Mouse (Mus musculus): ENCODE data around the gene Krt80. TPM values are rescaled to one million over a fixed set of nuclear protein-coding genes. Genes with fewer than 3 reads are reported as not detected.

Gene Krt80
- polyA plus RNA-seq, 1 experiment from 2014 or later, result 8.7 TPM

GRCm38 (mm10) chr15:101364425-101364824 is 5.5 kb downstream of the Krt80 start:
- peaks cover 2% of the 10 kb centered on the region; the same call in 1 of the 2 replicates for H3K27me3 ChIP-seq (ENCODE audit: control insufficient read depth, insufficient read depth, low read length)
- no peaks in the 10 kb centered on the region for H3K9me3 ChIP-seq (replicated peaks; ENCODE audit: control insufficient read depth, low read length)
- 49% methylated on average over 6 of the region's 6 CpGs for WGBS
- no peak overlapping the region for H3K9ac ChIP-seq (ENCODE audit: low read length)
- H3K4me3 ChIP-seq (ENCODE audit: low read length), result no peak overlapping the region
- no peak overlapping the region for H3K4me2 ChIP-seq (ENCODE audit: low read depth, low read length)
- ATAC-seq (replicated peaks; ENCODE audit: extremely low read depth, insufficient read depth, low FRiP score), result no peak
- H3K27ac ChIP-seq (ENCODE audit: low read length), result no peak overlapping the region
- peaks cover 35% of the 10 kb centered on the region for H3K4me1 ChIP-seq (ENCODE audit: control insufficient read depth, insufficient read depth, low read length)
- H3K36me3 ChIP-seq (ENCODE audit: control insufficient read depth, insufficient read depth), result no peaks in the 10 kb centered on the region

GRCm38 (mm10) chr15:101363933-101364332 is 6.0 kb downstream of the Krt80 start:
- Histone ChIP-seq H3K4me2 (ENCODE audit: low read depth, low read length) (no peak overlapping the region), H3K36me3 (ENCODE audit: control insufficient read depth, insufficient read depth) (no peaks in the 10 kb centered on the region), H3K9ac (ENCODE audit: low read length) (no peak overlapping the region), H3K9me3 (replicated peaks; ENCODE audit: control insufficient read depth, low read length) (no peaks in the 10 kb centered on the region), H3K4me3 (ENCODE audit: low read length) (no peak overlapping the region), H3K4me1 (ENCODE audit: control insufficient read depth, insufficient read depth, low read length) (peaks cover 30% of the 10 kb centered on the region), H3K27me3 (ENCODE audit: control insufficient read depth, insufficient read depth, low read length) (peaks cover 2% of the 10 kb centered on the region; the same call in 1 of the 2 replicates), H3K27ac (ENCODE audit: low read length) (no peak overlapping the region)
- 76% methylated on average over 6 of the region's 6 CpGs for WGBS
- no peak for ATAC-seq (replicated peaks; ENCODE audit: extremely low read depth, insufficient read depth, low FRiP score)

- Histone ChIP-seq H3K4me1 (ENCODE audit: control insufficient read depth, insufficient read depth, low read length) (peaks cover 25% of the 10 kb centered on the region), H3K4me2 (ENCODE audit: low read depth, low read length) (no peak overlapping the region), H3K9me3 (replicated peaks; ENCODE audit: control insufficient read depth, low read length) (no peaks in the 10 kb centered on the region), H3K4me3 (ENCODE audit: low read length) (no peak overlapping the region), H3K36me3 (ENCODE audit: control insufficient read depth, insufficient read depth) (no peaks in the 10 kb centered on the region), H3K27me3 (ENCODE audit: control insufficient read depth, insufficient read depth, low read length) (peaks cover 2% of the 10 kb centered on the region; the same call in 1 of the 2 replicates), H3K9ac (ENCODE audit: low read length) (no peak overlapping the region), H3K27ac (ENCODE audit: low read length) (no peak overlapping the region)
- WGBS, result 58% methylated on average over 4 of the region's 4 CpGs
- ATAC-seq (replicated peaks; ENCODE audit: extremely low read depth, insufficient read depth, low FRiP score), result no peak
These were observed 7.5 kb downstream of the Krt80 start for GRCm38 (mm10) chr15:101362393-101363010.

GRCm38 (mm10) chr15:101355382-101355786 is 14.6 kb downstream of the Krt80 start:
- Histone ChIP-seq H3K4me3 (ENCODE audit: low read length) (no peak overlapping the region), H3K9me3 (replicated peaks; ENCODE audit: control insufficient read depth, low read length) (no peaks in the 10 kb centered on the region), H3K27ac (ENCODE audit: low read length) (no peak overlapping the region), H3K4me1 (ENCODE audit: control insufficient read depth, insufficient read depth, low read length) (peaks cover 5% of the 10 kb centered on the region; the same call in 1 of the 2 replicates), H3K4me2 (ENCODE audit: low read depth, low read length) (no peak overlapping the region), H3K27me3 (ENCODE audit: control insufficient read depth, insufficient read depth, low read length) (no peaks in the 10 kb centered on the region; the same call in 1 of the 2 replicates), H3K36me3 (ENCODE audit: control insufficient read depth, insufficient read depth) (no peaks in the 10 kb centered on the region), H3K9ac (ENCODE audit: low read length) (no peak overlapping the region)
- WGBS, result 65% methylated on average over 4 of the region's 4 CpGs
- ATAC-seq (replicated peaks; ENCODE audit: extremely low read depth, insufficient read depth, low FRiP score), result no peak

- H3K9ac ChIP-seq (ENCODE audit: low read length), result no peak overlapping the region
- 40% methylated on average over 10 of the region's 10 CpGs for WGBS
- H3K36me3 ChIP-seq (ENCODE audit: control insufficient read depth, insufficient read depth), result no peaks in the 10 kb centered on the region
- no peak for ATAC-seq (replicated peaks; ENCODE audit: extremely low read depth, insufficient read depth, low FRiP score)
- H3K4me1 ChIP-seq (ENCODE audit: control insufficient read depth, insufficient read depth, low read length), result peaks cover 5% of the 10 kb centered on the region; the same call in 1 of the 2 replicates
- H3K9me3 ChIP-seq (replicated peaks; ENCODE audit: control insufficient read depth, low read length), result no peaks in the 10 kb centered on the region
- H3K4me2 ChIP-seq (ENCODE audit: low read depth, low read length), result no peak overlapping the region
- H3K27me3 ChIP-seq (ENCODE audit: control insufficient read depth, insufficient read depth, low read length), result no peaks in the 10 kb centered on the region; the same call in 1 of the 2 replicates
- no peak overlapping the region for H3K4me3 ChIP-seq (ENCODE audit: low read length)
- no peak overlapping the region for H3K27ac ChIP-seq (ENCODE audit: low read length)
These were observed 17.1 kb downstream of the Krt80 start for GRCm38 (mm10) chr15:101352706-101353465.

GRCm38 (mm10) chr15:101352047-101352446 is 17.9 kb downstream of the Krt80 start:
- Histone ChIP-seq H3K4me2 (ENCODE audit: low read depth, low read length) (no peak overlapping the region), H3K9me3 (replicated peaks; ENCODE audit: control insufficient read depth, low read length) (no peaks in the 10 kb centered on the region), H3K27me3 (ENCODE audit: control insufficient read depth, insufficient read depth, low read length) (no peaks in the 10 kb centered on the region; the same call in 1 of the 2 replicates), H3K4me1 (ENCODE audit: control insufficient read depth, insufficient read depth, low read length) (peaks cover 5% of the 10 kb centered on the region; the same call in 1 of the 2 replicates), H3K9ac (ENCODE audit: low read length) (no peak overlapping the region), H3K4me3 (ENCODE audit: low read length) (no peak overlapping the region), H3K27ac (ENCODE audit: low read length) (no peak overlapping the region), H3K36me3 (ENCODE audit: control insufficient read depth, insufficient read depth) (no peaks in the 10 kb centered on the region)
- 69% methylated on average over 13 of the region's 13 CpGs for WGBS
- ATAC-seq (replicated peaks; ENCODE audit: extremely low read depth, insufficient read depth, low FRiP score), result no peak

- WGBS, result 56% methylated on average over 5 of the region's 5 CpGs
These were observed 28.0 kb downstream of the Krt80 start for GRCm38 (mm10) chr15:101341797-101342515.

GRCm38 (mm10) chr15:101339537-101339936 is 30.4 kb downstream of the Krt80 start:
- H3K9me3 ChIP-seq (replicated peaks; ENCODE audit: control insufficient read depth, low read length), result no peaks in the 10 kb centered on the region
- WGBS, result 2% methylated on average over 2 of the region's 2 CpGs
- H3K4me3 ChIP-seq (ENCODE audit: low read length), result no peak overlapping the region
- H3K4me1 ChIP-seq (ENCODE audit: control insufficient read depth, insufficient read depth, low read length), result peaks cover 4% of the 10 kb centered on the region; the same call in 1 of the 2 replicates
- no peak overlapping the region for H3K9ac ChIP-seq (ENCODE audit: low read length)
- no peaks in the 10 kb centered on the region for H3K27me3 ChIP-seq (ENCODE audit: control insufficient read depth, insufficient read depth, low read length)
- no peaks in the 10 kb centered on the region for H3K36me3 ChIP-seq (ENCODE audit: control insufficient read depth, insufficient read depth)
- peak; percentile 59; the same call in 1 of the 2 replicates for ATAC-seq (replicated peaks; ENCODE audit: extremely low read depth, insufficient read depth, low FRiP score)
- H3K4me2 ChIP-seq (ENCODE audit: low read depth, low read length), result no peak overlapping the region
- no peak overlapping the region for H3K27ac ChIP-seq (ENCODE audit: low read length)

More at GRCm38 (mm10) chr15:101341797-101342515, 28.0 kb downstream of the Krt80 start:
- no peaks in the 10 kb centered on the region for H3K27me3 ChIP-seq (ENCODE audit: control insufficient read depth, insufficient read depth, low read length)
- peaks cover 2% of the 10 kb centered on the region; the same call in 1 of the 2 replicates for H3K4me1 ChIP-seq (ENCODE audit: control insufficient read depth, insufficient read depth, low read length)
- no peaks in the 10 kb centered on the region for H3K36me3 ChIP-seq (ENCODE audit: control insufficient read depth, insufficient read depth)
- H3K9me3 ChIP-seq (replicated peaks; ENCODE audit: control insufficient read depth, low read length), result no peaks in the 10 kb centered on the region
- H3K27ac ChIP-seq (ENCODE audit: low read length), result no peak overlapping the region
- no peak overlapping the region for H3K9ac ChIP-seq (ENCODE audit: low read length)
- H3K4me2 ChIP-seq (ENCODE audit: low read depth, low read length), result no peak overlapping the region
- no peak for ATAC-seq (replicated peaks; ENCODE audit: extremely low read depth, insufficient read depth, low FRiP score)
- H3K4me3 ChIP-seq (ENCODE audit: low read length), result no peak overlapping the region

All from heart, embryonic 16.5 days (tissue).